ENCODE assay signal across 8 mouse cellular contexts in genomic region chr5:28037172-28037591, GRCm38 (mm10). TPM values are rescaled to one million over a fixed set of nuclear protein-coding genes. Genes with fewer than 3 reads are reported as not detected.
A peak's percentile ranks its signal among the peaks of the same experiment; 100 is the strongest.
DNase-seq lines count a peak whose midpoint lies in the region; ATAC-seq and TF ChIP-seq lines count a peak whose summit lies in the region.

No protein-coding gene starts in this region.

- peak; percentile 79 for DNase-seq in MN1 (ENCODE audit: low spot score)
- no peak for DNase-seq in ovary, postnatal 14 days (ENCODE audit: low spot score)
- DNase-seq in spleen, adult 18-20 months = no peak
- no peak for DNase-seq in layer of hippocampus, adult 18-20 months (ENCODE audit: low spot score in 2 of 2)

- peak overlapping the region; percentile 42 for H3K4me3 ChIP-seq in bone marrow macrophage, adult 2 months (ENCODE audit: insufficient read depth, low read length)
- H3K4me3 ChIP-seq in heart, embryonic 14.5 days (ENCODE audit: control insufficient read depth in 1 of 2, insufficient read depth in 1 of 2, low read depth in 1 of 2, low read length in 2 of 2) = no peak overlapping the region
- no peak overlapping the region for H3K4me3 ChIP-seq in liver, embryonic 16.5 days (ENCODE audit: low read depth, low read length)
- H3K4me3 ChIP-seq in hindbrain, embryonic 13.5 days = no peak overlapping the region

- TF ChIP-seq CTCF in bone marrow macrophage, adult 2 months (IDR thresholded peaks at IDR 0.05; ENCODE audit: low read depth, low read length) = no peak

- no peaks in the 10 kb centered on the region for H3K9me3 ChIP-seq in heart, embryonic 14.5 days (ENCODE audit: control insufficient read depth, low read length)
- H3K9me3 ChIP-seq in liver, embryonic 16.5 days (replicated peaks; ENCODE audit: control insufficient read depth, low read length) = no peaks in the 10 kb centered on the region
- H3K9me3 ChIP-seq in hindbrain, embryonic 13.5 days = no peaks in the 10 kb centered on the region

- peak; percentile 58 for ATAC-seq in heart, embryonic 14.5 days (ENCODE audit: insufficient number of reproducible peaks, insufficient read depth, low FRiP score, low read depth)
- ATAC-seq in liver, embryonic 16.5 days (ENCODE audit: low read depth) = peak; percentile 27; the same call in 1 of the 2 replicates
- ATAC-seq in hindbrain, embryonic 13.5 days (ENCODE audit: low FRiP score) = no peak

- H3K36me3 ChIP-seq in heart, embryonic 14.5 days (ENCODE audit: control insufficient read depth, insufficient read depth, low read length) = no peaks in the 10 kb centered on the region
- H3K36me3 ChIP-seq in liver, embryonic 16.5 days (ENCODE audit: control insufficient read depth, insufficient read depth) = no peaks in the 10 kb centered on the region
- H3K36me3 ChIP-seq in hindbrain, embryonic 13.5 days = no peaks in the 10 kb centered on the region

- no peak for TF ChIP-seq POLR2A in bone marrow macrophage, adult 2 months (IDR thresholded peaks at IDR 0.05; ENCODE audit: borderline replicate concordance, low read depth, low read length)

- WGBS in heart, embryonic 14.5 days = 1% methylated on average over 3 of the region's 3 CpGs
- 9% methylated on average over 3 of the region's 3 CpGs for WGBS in liver, embryonic 16.5 days (ENCODE audit: insufficient replicate concordance)
- WGBS in hindbrain, embryonic 13.5 days = 46% methylated on average over 3 of the region's 3 CpGs

- peak overlapping the region; percentile 34 for H3K4me2 ChIP-seq in heart, embryonic 14.5 days (ENCODE audit: low read length)
- H3K4me2 ChIP-seq in liver, embryonic 16.5 days (ENCODE audit: low read depth, low read length) = no peak overlapping the region
- no peak overlapping the region for H3K4me2 ChIP-seq in hindbrain, embryonic 13.5 days

- no peaks in the 10 kb centered on the region for H3K27me3 ChIP-seq in heart, embryonic 14.5 days (ENCODE audit: control insufficient read depth, insufficient read depth, low read length)
- H3K27me3 ChIP-seq in liver, embryonic 16.5 days (ENCODE audit: control insufficient read depth, insufficient read depth, low read depth, low read length) = no peaks in the 10 kb centered on the region
- H3K27me3 ChIP-seq in hindbrain, embryonic 13.5 days = no peaks in the 10 kb centered on the region

- peaks cover 38% of the 10 kb centered on the region for H3K4me1 ChIP-seq in bone marrow macrophage, adult 2 months (ENCODE audit: control insufficient read depth, insufficient read depth, low read length)
- peaks cover 13 to 23% of the 10 kb centered on the region in 2 experiments for H3K4me1 ChIP-seq in heart, embryonic 14.5 days (ENCODE audit: control insufficient read depth in 2 of 2, insufficient read depth in 2 of 2, low read length in 2 of 2)
- H3K4me1 ChIP-seq in liver, embryonic 16.5 days (ENCODE audit: control insufficient read depth, low read depth, low read length) = peaks cover 10% of the 10 kb centered on the region
- H3K4me1 ChIP-seq in hindbrain, embryonic 13.5 days (replicated peaks) = peaks cover 11% of the 10 kb centered on the region

- 0 out of 2 replicates have a peak overlapping the region, but pooled peaks have one; percentile 1 for H3K9ac ChIP-seq in heart, embryonic 14.5 days (ENCODE audit: low read length)
- no peak overlapping the region for H3K9ac ChIP-seq in liver, embryonic 16.5 days (ENCODE audit: low read depth, low read length)
- H3K9ac ChIP-seq in hindbrain, embryonic 13.5 days = no peak overlapping the region

- H3K27ac ChIP-seq in bone marrow macrophage, adult 2 months (ENCODE audit: insufficient read depth, low read depth, low read length) = peak overlapping the region; percentile 95
- H3K27ac ChIP-seq in heart, embryonic 14.5 days (replicated peaks in 1 of 2; ENCODE audit: control insufficient read depth in 1 of 2, insufficient read depth in 1 of 2, low read depth in 2 of 2, low read length in 2 of 2) = peak overlapping the region; percentile 72 to 78
- peak overlapping the region; percentile 14; the same call in 1 of the 2 replicates for H3K27ac ChIP-seq in liver, embryonic 16.5 days (ENCODE audit: low read length)
- no peak overlapping the region for H3K27ac ChIP-seq in hindbrain, embryonic 13.5 days

RNA-seq across cellular contexts. Expression of gene Insig1, which starts 34.0 kb away (rescaled TPM):
- 37.4 and 40.7 TPM in 2 replicates for polyA plus RNA-seq in bone marrow macrophage, adult 2 months (2012; ENCODE audit: insufficient read depth, insufficient read length, missing spikeins)
- polyA plus RNA-seq in heart, embryonic 14.5 days (2014; fragmentation: Nextera tagmentation; extraction: Ambion mirVana) = 26.6 and 34.0 TPM in 2 replicates
- polyA plus RNA-seq in liver, embryonic 16.5 days (2015; fragmentation: Nextera tagmentation; extraction: Ambion mirVana) = 67.7 and 90.8 TPM in 2 replicates
- polyA plus RNA-seq in hindbrain, embryonic 13.5 days (2015; fragmentation: Nextera tagmentation; extraction: Ambion mirVana) = 64.3 and 71.5 TPM in 2 replicates
- 10 to 100 TPM; 62.3 to 62.5 TPM for total RNA-seq in layer of hippocampus, adult 18-20 months (2021)
